Mouse (Mus musculus) brain, embryonic 14.5 days (tissue): Measurements from ENCODE around the gene Tor2a. TPM values are rescaled to one million over a fixed set of nuclear protein-coding genes. Genes with fewer than 3 reads are reported as not detected.

Experiments
- DNase-seq: peaks from one replicate; pipeline ENCODE4 v3.0.0-alpha.2; 2011; ENCODE audit warnings: low read depth
- CTCF ChIP-seq: fragments of 200-500 bp; IDR thresholded peaks from 2 replicates; pipeline ENCODE4 v1.5.1; 2012; ENCODE audit warnings: inconsistent platforms, mild to moderate bottlenecking, moderate library complexity, borderline replicate concordance; ENCODE audit not compliant: insufficient read depth, insufficient read length; ENCODE audit errors: extremely low read depth
- POLR2A ChIP-seq: fragments of 200-500 bp; IDR thresholded peaks from 2 replicates; pipeline ENCODE4 v1.6.1; 2012; ENCODE audit warnings: mild to moderate bottlenecking, inconsistent platforms, borderline replicate concordance; ENCODE audit not compliant: poor library complexity, insufficient read depth, insufficient read length, severe bottlenecking; ENCODE audit errors: extremely low read depth
- polyA plus RNA-seq: library from polyadenylated mRNA; depleted of rRNA; stranded (reverse); fragments of >200 nt; gene quantifications from 2 replicates; pipeline ENCODE4 v1.2.3, GENCODE M21; 2012

Tor2a gene
- polyA plus RNA-seq, 1 experiment = 60.6 TPM

- DNase-seq = no peak
- TF ChIP-seq CTCF = no peak
- TF ChIP-seq POLR2A = no peak
Observed at GRCm38 (mm10) chr2:32767241-32767640, 10.2 kb downstream of the Tor2a start.

DNA sequence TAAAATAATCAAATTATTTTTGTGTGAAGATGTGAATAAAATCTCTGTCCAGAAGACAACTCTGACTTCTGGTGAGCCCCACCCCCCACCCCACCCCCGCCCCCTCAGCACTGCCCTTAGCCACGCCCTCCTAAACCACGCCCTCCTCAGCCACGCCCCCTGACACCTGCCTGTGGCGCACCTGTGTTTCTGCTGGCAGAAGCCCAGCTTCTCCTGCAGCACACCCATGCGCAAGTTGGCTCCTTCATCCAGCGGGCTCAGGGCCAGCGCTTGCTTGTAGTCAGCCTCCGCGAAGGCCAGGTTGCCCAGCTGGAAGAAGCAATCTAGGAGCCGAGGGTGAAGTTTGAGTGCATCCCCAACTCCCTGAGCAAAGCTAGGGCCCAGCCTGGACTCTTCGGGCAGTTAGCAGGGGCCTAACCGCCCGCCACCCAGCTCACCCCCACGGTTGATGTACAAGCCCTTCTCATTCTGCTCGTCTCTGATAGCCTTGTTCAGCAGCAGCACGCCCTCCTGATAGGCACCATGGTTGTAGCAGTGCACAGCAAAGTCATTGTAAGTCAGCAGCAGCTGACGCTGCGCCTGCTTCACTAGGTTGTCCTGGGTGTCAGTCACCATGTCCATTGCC lies 11.7 kb downstream of the Tor2a start:
- no peak for DNase-seq

DNA sequence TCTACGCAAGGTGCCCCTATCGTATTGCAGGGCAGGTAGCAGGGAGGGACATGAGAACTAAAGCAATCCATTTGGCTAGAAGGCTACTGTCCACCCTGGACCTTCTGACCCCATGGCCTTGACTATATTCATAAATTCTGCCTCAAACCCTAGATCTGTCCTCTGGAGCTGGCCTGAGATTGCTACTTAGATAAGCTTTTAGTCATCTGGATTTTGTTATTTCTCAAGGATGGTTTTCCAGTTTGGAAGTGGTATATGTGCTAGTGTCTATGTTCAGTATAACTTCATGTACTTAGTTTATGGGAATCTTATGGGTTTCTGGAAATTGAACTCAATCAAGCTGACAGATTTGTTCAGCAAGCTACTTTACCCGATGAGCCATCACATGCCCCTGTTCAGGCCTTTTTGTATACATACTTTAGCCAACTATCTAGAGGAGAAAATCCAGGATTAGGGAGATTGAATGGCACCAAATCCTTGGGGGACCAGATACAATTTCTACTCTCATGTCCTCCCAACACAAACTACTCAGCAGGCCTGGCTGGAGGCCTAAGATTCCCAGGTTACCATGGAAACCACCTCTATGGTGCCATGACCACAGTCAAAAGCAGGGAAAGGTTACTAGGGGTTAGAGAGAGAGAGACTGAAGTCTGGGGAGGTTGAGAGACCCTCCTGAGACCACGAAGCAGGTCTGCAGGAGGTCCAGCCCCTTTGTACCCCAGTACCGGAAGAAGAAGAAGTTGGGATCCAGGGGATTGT lies 12.5 kb downstream of the Tor2a start:
- TF ChIP-seq CTCF (no peak), POLR2A (no peak)
- peak; percentile 25 for DNase-seq

More for the DNA sequence above, 11.7 kb downstream of the Tor2a start:
- no peak for TF ChIP-seq CTCF
- no peak for TF ChIP-seq POLR2A

DNA sequence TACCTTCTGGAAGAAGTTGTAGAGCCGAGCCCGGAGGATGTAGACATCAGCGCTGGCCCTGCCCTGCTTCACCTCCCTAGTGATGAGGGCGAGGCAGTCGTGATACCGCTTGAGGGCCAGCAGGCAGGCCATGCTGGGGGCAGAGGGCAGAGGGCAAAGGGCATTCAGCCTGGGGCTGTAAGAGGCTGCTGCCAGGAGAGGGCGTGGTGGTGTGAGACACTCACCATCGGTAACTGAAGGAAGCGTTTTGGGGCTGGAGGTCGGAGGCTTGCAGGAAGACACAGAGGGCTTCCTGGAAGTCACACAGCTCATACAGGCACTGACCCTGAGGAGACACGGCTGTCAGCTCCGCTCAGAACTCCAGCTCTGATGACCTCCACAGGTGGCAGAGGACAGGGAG lies 14.9 kb downstream of the Tor2a start:
- DNase-seq = no peak
- TF ChIP-seq POLR2A (no peak), CTCF (no peak)

DNA sequence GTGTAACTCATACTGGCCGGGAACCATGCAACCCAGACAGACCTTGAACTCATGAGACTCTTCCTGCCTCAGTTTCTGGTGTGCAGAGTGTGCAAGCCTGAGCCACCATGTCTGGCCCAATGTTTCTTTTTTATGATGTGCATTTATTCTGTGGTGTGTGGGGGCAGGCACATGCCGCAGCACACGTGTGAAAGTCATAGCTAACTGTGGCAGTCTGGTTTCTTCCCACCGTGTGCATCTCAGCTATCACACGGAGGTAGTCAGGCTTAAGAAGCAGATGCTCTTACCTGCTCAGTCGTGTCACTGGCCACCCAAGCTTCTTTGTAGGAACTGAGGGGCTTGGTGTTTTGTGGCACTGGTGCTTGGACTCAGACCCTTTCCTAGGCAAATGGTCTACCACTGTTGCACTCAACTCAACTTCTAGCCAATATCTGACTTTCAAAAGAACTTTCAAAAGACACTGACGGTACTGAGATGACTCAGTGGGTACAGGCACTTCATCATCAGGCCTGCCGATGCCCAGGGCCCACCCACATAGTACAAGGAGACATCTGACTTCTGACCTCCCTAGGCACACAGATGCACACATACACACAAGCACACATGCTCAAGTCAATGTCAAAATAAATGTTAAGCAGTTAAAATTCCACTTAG lies 15.7 kb downstream of the Tor2a start:
- no peak for DNase-seq

DNA sequence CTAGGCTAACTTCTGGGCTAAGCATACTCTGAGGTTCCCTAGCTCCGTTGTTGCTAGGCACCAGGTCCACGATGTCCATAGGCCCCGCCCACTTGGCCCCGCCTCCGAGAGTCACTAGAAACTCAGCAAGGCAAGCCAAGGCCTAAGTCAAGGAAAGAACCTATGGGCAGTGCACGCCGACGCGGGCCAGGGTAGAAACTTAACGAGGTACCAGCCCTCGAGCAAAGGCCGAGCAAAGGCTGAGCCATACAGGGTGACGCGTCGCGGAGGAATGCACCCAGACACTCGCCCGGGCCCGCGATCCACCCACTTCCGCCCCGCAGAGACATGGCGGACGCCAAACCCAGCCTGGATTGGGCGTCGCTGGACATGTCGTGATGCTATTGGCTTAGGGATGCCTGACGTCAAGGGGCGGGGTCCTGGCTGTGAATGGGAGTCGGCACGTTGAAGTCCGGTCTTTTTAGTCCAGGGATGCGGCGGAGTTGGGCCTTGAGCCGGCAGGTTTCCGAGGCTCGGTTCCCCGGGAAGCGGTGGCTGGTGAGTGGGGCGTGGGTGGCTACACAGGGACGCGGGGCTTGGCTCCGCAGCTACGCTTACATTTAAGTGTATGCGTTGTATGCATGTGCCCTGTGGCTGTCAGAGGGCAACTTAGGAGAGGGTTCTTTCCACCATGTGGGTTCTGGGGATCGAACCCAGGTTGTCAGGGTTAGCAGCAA lies 18.5 kb downstream of the Tor2a start, which contains the start of the genes Ttc16 and Ptrh1:
Ttc16 (minus strand) TSS at position 275 of the 716 bp plus-strand sequence.
Ptrh1 (plus strand) TSS at position 428 of the 716 bp plus-strand sequence.
- no peak for TF ChIP-seq POLR2A
- peak; percentile 98 for DNase-seq

More for the DNA sequence above, 15.7 kb downstream of the Tor2a start:
- TF ChIP-seq POLR2A = no peak
- no peak for TF ChIP-seq CTCF

- TF ChIP-seq CTCF (no peak), POLR2A (no peak)
- DNase-seq = no peak
Observed at GRCm38 (mm10) chr2:32776192-32776591, 19.2 kb downstream of the Tor2a start.

DNA sequence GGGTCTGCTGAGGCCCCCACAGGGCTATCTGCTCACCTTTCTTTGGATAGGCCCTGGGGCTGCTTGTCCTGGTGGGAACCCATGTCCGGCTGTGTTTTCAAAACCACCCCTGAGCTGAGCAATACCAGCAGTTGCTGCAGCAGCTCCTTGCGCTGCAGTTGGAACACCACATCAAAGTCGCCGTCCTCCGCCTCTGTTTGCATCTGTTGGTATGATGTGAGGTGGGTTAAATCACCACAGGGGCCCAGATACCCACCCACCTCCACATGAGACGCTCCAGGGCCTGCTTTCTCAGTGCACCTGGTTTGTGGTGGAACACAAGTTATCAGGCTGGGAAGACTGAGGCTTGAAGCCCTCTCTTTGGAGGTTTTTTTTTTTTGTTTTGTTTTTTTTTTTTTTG lies 21.0 kb downstream of the Tor2a start:
- no peak for DNase-seq
- no peak for TF ChIP-seq CTCF
- no peak for TF ChIP-seq POLR2A

DNA sequence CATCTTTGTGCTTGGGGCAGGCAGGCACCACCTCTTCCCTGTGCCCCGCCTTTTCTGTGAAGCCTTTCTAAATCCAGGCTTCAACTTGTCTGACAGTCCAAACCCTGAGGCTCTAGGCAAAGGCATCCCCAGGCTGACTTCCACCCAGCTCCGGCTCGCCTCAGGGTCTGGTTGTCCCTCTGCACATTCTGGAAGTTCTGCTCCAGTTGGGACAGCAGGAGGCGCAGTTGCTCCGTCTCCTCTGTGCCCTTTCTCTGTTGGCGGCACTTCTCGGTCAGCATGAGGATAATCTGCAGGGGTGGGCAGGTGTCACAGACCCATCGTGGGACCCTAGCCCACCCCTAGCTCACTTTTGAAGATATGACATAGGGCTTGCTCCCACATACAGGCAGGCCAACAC lies 22.1 kb downstream of the Tor2a start:
- DNase-seq = peak; percentile 63
- TF ChIP-seq POLR2A (no peak), CTCF (peak; percentile 76)

DNA sequence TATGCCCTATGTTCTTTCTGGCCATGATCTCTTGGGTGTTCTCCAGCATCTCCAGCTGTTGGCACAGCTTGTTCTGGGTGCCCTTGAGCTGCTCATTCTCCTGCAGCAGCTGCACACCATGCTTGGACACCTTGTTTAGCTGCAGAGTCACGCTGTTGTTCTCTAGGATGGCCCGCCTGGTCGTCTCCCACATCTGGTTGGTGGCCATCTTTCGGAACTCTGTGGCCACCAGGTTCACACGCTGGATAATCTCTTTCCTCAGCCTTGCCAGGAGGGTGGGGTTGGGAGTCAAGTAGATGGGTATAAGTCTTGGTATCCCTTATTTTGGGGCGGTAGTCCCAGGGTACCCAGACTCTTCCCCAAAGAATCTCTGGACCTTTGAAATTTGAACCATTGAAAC lies 22.7 kb downstream of the Tor2a start:
- DNase-seq = no peak
- TF ChIP-seq CTCF (no peak), POLR2A (no peak)

DNA sequence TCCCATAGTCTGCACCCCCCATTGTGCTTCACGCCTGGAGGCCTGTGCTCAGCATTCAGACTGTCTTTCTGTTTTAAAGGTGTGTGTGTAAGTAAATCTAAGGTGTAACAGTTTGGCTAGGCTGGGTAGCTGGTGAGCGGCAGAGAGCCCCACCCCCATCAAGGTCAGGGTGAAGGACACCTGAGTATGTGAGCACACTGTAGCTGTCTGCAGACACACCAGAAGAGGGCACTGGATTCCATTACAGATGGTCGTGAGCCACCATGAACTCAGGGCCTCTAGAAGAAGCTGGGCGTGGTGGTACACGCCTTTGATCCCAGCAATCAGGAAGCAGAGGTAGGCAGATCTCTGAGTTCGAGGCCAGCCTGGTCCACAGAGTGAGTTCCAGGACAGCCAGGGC lies 24.7 kb downstream of the Tor2a start:
- no peak for DNase-seq
- TF ChIP-seq POLR2A (no peak), CTCF (no peak)

GRCm38 (mm10) chr2:32784048-32784681 lies 27.1 kb downstream of the Tor2a start, which contains the start of gene Cfap157:
TSS of gene Cfap157 (minus strand) at chr2:32784428.
- peak; percentile 49 for DNase-seq
- no peak for TF ChIP-seq POLR2A
- no peak for TF ChIP-seq CTCF
